Mouse (Mus musculus): ENCODE data around the gene Manf.

The Manf gene

DNA sequence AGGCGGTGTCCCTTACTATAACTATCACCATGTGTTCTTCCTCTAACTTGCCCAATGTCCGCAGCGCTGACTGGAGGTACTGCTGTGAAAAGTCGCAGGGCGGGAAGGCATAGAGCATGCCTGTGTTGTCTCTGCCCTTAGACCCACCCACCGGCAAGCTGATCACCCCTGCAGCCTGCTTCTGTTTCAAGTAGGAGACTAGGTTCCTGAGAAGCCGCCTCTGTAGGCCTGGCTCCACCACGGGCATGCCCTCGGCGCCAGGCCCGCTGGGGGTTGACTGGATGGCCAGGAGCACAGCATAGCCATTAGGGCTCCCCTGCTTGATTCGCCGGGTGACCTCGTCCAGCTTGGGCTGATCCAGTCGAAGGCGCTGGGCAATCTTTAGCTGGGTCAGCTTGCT lies 7.5 kb downstream of the Manf start:
- no peak for DNase-seq

DNA sequence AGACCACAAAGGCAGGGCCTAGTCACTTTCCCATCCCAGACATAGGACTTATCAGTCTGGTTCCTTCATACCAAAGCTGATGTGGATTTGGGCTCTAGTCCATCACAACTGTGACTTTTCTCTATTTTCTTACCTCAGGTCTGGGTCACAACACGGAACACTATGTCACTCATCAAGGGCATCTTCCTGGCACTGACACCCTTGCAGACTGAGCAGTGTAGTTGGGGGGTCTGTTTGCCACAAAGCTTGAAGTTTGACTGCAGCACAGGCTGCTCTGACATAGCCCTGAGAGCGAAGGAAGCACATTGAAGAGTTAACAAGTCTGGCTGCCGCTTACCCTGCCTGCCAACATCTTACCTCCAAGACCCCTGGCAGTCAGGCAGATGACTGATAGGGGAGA lies 8.7 kb downstream of the Manf start:
- no peak for DNase-seq

DNA sequence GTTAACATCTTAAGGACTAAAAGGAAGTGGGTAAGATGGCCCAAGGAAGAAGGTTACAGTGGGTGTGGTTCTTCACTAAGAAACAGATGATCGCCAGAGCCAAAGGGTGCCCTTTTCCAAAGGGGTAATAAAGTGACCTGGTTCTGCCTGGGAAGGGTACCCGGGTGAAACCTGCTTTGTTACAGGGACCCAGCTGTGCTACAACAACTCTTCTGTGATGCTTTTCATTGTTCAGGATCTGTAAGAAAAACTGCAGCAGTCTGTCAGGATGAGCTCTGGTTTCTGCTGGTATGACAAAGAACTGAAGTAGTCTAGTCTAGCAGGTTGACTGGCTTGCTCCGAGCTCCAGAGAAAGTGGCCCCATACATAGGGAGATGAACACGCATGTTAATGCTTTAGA lies 9.6 kb downstream of the Manf start:
- no peak for DNase-seq

DNA sequence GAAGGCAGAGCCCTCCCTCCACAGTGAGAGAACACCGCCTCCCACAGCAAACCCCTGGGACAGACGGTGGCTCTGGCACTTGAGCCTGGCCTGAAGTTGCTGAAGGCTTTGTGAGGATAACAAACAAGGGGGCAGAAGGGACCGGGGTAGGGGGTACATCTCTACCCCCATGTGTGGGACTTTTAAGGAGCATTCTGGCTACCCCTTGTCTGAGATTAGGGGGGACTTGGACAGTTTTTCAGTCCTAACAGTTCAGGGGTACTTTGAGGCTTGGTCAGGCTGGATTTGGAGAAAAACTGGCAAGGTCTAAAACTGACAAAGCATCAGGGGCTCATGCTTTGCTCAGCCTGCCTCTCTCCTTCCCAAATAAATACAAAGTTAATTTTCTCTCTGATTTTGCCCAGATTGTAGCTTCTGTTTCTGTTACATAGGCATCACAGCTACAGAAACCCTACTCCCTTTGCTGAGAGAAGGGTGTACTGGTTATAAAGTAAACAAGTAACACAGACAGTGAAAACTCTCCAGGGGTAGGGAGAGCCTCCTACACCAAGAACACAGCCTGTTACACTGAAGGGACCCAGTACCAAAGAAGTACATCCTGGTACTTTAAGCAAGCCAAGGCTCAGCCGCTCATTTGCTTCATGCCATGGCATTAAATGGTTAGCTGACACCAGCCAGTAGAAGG lies 10.6 kb downstream of the Manf start:
- DNase-seq: no peak

DNA sequence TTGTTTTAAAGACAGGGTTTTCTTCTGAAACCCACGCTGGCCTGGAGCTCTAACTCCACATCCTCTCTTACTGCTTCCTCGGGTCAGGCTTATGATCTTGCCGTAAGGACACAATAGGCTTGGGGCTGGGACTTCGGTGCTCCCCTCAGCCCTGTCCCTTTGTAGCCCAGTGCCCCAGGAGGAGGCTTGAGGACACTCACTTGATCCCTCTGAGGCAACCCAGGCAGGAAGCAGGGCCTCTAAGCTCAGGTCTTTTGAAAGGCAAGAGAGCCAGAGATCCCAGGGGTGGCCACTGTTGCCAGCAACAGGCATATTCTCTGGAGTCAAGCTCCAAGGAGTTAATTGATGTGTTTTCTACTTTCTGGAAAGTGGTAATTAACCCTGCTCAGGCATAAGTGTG lies 12.3 kb downstream of the Manf start:
- no peak for DNase-seq

DNA sequence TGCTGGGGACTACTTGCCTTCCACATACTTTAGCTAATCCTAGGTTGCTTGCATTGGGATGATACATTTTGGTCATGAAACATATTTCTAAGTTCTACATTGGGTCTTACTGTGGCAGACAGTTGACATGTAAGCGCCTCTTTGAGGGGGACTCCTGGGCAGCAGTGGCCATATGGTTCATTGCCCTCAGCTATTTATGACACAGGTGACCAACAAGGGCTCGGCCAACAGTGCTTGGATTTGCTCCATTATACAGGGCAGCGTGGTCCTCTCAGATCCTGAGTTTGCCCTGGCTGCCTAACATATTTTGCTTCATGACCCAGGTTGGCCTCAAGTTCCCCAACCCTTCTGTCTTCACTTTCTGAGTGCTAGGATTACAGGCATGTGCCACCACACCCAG lies 15.1 kb downstream of the Manf start:
- DNase-seq: no peak

DNA sequence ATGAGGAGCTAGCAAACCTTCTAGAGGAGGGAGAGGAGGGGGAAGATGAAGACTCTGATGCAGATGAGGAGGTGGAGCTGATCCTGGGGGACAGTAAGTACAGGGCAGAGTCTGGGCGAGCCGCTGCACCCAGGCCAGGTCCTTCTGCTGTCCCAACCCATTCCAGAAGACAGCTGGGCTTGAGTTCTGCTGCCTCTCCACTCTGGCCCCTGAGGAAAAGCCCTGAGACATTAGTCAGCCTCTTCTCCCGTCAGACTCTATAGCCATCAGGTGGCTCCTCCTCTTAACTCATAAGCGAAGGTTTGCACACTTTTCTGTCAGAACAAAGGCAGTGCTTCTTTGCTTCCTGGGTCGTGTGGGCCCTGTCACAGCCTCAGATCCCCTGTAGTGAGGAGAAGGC lies 17.6 kb downstream of the Manf start:
- DNase-seq: no peak

DNA sequence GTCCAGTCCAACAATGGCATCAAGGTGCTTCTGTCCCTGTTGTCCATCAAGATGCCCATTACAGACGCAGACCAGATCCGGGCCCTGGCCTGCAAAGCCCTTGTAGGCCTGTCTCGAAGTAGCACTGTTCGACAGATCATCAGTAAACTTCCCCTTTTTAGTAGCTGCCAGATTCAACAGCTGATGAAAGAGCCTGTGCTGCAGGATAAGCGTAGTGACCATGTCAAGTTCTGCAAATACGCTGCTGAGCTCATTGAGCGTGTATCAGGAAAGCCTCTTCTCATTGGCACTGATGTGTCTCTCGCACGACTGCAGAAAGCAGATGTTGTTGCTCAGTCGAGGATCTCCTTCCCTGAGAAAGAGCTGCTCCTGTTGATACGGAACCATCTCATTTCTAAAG lies 33.7 kb downstream of the Manf start:
- no peak for DNase-seq

DNA sequence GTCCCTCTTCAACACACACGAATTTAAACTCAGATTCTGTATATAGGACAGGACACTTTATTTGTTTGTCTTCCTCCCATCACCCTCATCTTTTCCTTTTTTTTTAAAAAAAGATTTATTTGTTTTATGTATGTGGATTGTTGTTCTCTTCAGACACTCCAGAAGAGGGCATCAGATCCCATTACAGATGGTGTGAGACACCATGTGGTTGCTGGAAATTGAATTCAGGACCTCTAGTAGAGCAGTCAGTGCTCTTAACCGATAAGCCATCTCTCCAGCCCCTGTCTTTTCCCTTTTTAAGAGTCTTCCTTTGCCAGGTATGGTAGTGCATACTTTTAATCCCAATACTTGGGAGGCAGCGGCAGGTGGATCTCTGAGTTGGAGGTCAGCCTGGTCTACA lies 35.1 kb downstream of the Manf start:
- DNase-seq: no peak

DNA sequence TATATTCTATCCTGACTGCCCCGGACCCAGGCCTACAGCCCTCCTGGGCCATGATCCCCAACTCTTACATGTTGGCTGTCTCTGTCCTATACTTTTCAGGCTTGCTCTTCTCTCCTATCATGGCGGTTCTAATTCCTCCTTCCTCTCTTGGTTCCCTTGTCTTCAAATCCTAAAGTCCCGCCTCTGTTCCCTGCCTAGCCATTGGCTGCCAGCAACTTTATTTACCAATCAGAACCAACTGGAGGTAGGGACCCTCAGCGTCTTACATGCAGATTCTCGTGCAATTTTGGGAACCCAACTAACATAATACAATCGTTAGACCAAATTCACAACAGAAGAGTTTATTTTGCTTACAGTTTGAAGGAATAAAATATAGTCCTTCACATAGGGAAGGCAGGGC lies 49.0 kb downstream of the Manf start:
- no peak for DNase-seq

DNA sequence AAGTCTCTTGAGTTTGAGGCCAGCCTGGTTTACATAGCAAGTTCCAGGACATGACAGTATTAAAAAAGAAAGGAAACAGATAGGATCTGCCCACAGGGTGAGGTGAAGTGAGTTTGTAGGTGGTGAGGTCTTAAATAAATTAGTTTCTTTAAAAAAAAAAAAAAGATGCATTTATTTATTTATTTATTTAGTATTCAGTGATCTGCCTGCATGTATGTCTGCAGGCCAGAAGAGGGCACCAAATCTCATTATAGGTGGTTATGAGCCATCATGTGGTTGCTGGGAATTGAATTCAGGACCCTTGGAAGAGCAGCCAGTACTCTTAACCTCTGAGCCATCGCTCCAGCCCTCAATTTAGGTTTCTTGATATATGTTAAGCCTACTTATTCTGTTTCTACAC lies 51.2 kb downstream of the Manf start:
- peak in 1 of 2 experiments; percentile 11 for DNase-seq

DNA sequence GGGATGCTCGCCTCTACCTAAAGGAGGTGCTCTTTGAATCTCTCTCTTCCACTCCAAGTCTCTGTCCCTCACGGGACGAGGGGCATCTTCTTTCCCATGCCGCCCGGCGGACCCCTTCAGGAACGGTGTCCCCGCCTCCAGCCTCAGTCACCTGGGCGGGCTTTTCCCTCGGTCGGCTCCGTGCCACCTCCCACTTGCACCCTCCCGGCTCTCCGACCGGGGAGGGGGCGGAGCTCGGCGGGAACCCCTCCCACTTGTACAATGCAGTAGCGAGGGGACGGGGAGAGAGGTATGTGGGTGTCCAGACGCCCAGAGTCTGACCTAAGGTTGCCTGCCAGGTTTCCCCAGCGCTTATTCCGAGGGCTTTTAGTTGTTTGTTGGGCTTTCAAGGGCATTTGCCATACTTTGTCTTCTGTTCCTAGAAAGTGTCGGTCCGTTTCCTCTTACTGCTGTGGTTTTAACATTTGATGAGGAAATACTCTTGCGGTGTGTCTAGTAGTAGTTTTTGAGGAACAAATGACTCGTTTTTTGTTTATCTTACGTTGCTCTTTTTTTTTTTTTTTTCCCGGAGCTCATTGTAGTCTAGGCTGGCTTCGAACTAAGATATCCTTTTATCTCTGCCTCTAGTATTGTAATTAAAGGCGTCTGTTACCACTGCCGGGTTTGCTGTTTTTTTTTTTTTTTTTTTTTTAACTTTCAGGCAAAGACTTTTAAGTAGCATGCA lies 69.2 kb downstream of the Manf start:
- DNase-seq: peak; percentile 81 to 85

DNA sequence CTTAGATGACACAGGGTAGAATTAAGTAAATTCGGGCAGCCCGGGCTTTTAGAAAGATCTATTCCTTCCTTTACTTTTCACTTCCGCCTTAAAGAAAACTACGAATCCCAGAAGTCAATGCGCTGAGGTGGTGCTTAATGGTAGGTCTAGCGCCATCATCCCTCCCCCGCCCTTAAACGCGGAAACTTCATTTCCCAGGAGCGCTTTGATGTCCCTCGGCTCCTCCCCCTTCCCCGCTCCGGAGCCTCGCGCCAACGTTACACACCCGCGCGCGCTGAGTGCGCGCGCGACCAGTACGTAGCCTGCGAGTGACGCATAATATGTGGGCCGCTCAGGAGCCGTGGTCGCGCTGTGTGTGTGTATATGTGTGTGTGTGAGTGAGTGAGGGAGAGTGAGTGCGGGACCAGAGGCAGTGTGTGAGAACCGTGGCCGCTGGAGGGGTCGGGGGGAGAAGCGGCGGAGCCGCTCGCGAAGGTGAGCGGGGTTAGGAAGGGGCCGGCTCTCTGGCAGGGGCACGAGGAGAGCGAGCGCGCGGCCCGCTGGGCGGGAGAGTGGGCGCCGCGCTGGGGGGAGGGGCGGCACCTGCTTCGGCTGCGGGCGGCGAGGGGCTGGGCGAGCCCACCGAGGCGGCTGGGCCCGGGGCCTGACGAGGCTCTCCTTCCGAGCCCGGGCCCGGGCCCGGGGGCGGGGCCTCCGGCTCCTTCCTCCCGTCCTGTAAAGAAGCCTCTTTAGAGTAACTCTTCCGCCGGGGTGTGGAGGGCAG lies 70.0 kb downstream of the Manf start, which contains the start of gene Dcaf1:
Gene Dcaf1, plus strand, starts transcription at position 257 of the 763 bp plus-strand sequence.
- peak; percentile 89 to 92 for DNase-seq

DNA sequence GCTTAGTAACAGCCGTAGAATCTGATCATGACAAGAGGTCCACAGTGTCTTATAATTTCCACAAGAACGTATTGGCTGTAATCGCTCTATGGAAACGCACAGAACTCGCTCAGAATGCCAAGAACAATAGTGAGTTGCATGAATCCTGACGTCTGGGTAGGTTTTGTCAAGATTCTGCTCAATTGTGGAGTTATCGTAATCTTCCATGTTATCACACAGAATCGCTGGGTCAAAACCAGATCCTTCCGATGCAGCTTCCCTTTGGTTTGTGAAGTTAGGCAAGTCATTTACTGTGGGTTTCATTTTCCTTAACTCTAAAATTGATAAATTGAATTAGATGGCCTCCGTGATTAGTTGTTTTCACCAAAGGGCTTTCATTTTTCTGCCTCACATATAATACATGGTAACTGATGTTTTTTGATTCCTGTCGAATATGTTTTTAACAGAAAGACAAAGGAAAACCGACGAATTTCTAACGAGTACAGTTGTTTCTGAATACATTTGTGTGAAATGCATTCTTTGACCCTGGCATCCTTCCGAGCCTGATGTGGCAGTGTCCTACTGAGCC lies 70.6 kb downstream of the Manf start:
- peak; percentile 5 to 16 for DNase-seq

DNA sequence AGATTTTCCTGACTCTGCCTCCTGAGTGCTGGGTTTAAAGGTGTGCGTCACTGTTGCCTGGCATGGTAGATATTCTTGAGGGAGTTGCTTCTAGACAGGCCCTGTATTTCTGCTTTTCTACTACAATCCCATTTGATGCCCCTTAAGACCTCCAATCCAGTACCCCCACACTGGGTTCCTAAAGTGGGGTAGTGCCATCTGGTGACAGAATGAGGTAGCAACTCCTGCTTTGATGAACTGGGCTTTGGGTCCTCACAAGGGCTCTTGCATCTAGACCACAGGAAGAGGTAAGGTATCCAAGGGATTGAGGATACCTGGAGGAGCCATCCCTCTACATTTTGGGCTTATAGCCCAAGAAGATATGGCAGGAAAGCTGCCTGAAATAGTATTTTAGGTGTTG lies 72.6 kb downstream of the Manf start:
- DNase-seq: peak; percentile 39 to 42

DNA sequence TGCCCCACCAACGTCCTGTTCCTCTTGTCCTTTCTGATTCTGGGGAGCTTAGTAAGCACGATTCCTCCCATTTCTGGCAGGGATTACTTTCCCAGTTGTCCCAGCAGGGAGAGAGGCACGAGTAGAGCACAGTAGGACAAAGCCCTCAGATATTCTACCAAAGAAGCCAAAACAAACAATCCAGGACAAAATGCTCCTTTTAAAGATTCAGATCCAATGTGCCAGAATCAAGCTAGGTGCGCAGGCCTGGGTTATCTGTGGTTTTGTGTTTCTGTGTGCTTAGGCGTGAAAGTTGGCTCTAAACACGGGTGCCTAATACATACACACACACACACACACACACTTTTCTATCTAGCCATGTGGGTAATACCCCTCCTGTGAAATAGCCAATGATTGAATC lies 73.6 kb downstream of the Manf start:
- DNase-seq: no peak

DNA sequence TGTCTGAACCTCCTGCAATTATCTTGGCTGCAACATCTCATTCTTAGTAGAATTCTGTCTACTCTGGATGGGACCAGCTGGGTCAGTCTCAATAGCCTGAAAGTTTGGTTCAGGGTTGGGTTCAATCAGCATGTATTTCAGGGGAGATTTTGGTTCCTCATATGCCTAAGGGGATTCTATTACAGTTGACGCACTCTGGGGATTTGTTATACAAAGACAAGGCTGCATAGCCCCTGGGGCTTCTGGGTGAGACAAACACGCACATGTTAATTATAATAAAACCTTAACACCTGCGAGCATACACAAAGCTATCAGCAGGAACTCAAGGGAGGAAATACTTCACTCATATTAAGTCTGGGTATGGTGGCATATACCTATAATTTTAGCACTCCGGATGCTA lies 85.3 kb downstream of the Manf start:
- no peak for DNase-seq

DNA sequence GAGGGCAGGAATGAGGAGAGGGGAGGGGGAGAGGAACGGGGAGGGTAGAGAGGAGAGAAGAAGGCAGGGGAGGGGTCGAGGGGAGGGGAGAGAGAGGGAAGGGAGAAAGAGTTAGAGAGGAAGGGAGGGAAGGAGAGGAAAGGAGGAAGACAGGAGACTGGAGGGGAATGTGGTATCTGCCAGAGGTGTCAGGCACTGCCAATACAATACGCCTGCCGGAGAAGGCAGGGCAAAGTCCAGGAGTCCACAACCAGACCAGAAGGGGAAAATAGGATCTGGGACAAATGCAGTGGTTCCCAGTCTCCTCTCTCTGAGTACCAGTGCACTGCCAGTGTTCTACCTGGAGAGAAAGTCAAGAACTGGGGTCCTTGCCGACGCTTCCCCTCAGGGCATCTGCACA lies 100.9 kb downstream of the Manf start:
- no peak for DNase-seq

DNA sequence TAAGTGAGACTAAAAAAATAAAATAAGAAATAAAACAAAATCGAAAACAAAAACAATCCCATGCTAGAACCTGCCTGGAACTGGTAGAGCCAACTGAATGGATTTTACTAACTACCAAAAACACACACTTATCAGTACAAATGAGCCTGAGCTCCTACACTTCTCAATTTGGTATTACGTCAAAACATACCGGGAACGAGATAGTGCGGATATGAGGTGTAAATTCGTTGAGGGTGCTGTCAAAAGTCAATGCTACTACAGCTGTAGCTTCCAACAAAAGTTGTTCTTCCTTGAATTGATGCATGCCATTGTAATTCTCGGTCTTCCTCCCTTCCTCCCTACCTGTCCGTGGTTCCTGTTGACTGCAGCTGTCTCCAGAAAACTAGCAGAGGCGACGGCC lies 102.4 kb downstream of the Manf start:
- no peak for DNase-seq

DNA sequence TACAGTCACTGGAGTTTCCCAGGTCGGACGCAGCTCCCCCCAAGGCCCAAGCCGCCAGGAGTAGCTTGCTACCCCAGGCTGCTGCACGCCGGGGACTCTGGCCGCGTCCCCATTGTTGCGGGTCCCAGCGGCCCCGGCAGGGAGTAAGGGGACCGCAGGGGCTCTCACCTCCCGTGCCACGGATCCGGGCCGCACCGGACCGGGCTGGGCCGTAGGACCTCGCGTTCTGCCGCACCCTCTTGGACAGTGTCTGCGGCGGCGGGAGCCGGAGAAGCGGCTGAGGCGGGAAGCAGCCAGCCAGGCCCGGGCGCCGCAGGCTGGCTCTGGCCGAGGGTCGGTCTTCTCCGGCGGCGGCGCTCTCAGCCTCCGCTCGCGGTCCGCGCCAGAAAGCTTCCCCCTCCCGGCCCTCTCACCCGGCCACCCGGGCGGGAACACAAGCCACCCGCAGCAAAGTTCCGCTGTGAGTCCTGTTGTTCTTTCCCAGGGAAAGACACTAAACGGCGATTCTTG lies 102.9 kb downstream of the Manf start, which contains the start of gene Rad54l2:
Gene Rad54l2, minus strand, starts transcription at position 383 of the 510 bp plus-strand sequence.
- peak; percentile 90 for DNase-seq
